Mouse (Mus musculus) CD4-positive helper T cell, adult 2 months (primary cell): ENCODE results near the gene Atp6v1d.
A peak's percentile ranks its signal among the peaks of the same experiment; 100 is the strongest.

Experiments
- DNase-seq: peaks from one replicate; pipeline ENCODE4 v3.0.0-alpha.2; 2012; ENCODE audit warnings: low read depth, missing footprints, low spot score

Gene Atp6v1d

GRCm38 (mm10) chr12:78861496-78862253 is at the start of gene Atp6v1d, which contains the start of gene Eif2s1:
Atp6v1d (minus strand) TSS chr12:78861638.
Eif2s1 (plus strand) TSS chr12:78861819.
- peak; percentile 99 for DNase-seq

- DNase-seq: no peak
Observed at GRCm38 (mm10) chr12:78910684-78911461, 49.4 kb upstream of the Atp6v1d start.

- DNase-seq: no peak
Observed at GRCm38 (mm10) chr12:78908081-78908605, 46.7 kb upstream of the Atp6v1d start.

GRCm38 (mm10) chr12:78906707-78907162 is 45.3 kb upstream of the Atp6v1d start, which contains the start of gene Plek2:
Plek2 (minus strand) TSS chr12:78906964.
- DNase-seq: peak; percentile 53

GRCm38 (mm10) chr12:78904499-78904898 is 43.1 kb upstream of the Atp6v1d start:
- DNase-seq: no peak

- no peak for DNase-seq
Observed at GRCm38 (mm10) chr12:78903313-78903712, 41.9 kb upstream of the Atp6v1d start.

GRCm38 (mm10) chr12:78901467-78901866 is 40.0 kb upstream of the Atp6v1d start:
- no peak for DNase-seq

- no peak for DNase-seq
Observed at GRCm38 (mm10) chr12:78897861-78898260, 36.4 kb upstream of the Atp6v1d start.

- no peak for DNase-seq
Observed at GRCm38 (mm10) chr12:78891149-78891548, 29.7 kb upstream of the Atp6v1d start.

- no peak for DNase-seq
Observed at GRCm38 (mm10) chr12:78890062-78890461, 28.6 kb upstream of the Atp6v1d start.

GRCm38 (mm10) chr12:78874581-78874980 is 13.1 kb upstream of the Atp6v1d start:
- DNase-seq: no peak

GRCm38 (mm10) chr12:78868115-78868514 is 6.7 kb upstream of the Atp6v1d start:
- DNase-seq: no peak

GRCm38 (mm10) chr12:78865434-78865833 is 4.0 kb upstream of the Atp6v1d start:
- DNase-seq: peak; percentile 20

GRCm38 (mm10) chr12:78862254-78862730 is 854 bp upstream of the Atp6v1d start:
- no peak for DNase-seq

GRCm38 (mm10) chr12:78860921-78861495 is 430 bp downstream of the Atp6v1d start:
- DNase-seq: peak; percentile 64

GRCm38 (mm10) chr12:78848246-78848645 is 13.2 kb downstream of the Atp6v1d start:
- DNase-seq: no peak

- DNase-seq: no peak
Observed at GRCm38 (mm10) chr12:78842429-78842828, 19.0 kb downstream of the Atp6v1d start.

GRCm38 (mm10) chr12:78839906-78840305 is 21.5 kb downstream of the Atp6v1d start:
- no peak for DNase-seq

- DNase-seq: no peak
Observed at GRCm38 (mm10) chr12:78834496-78834895, 26.9 kb downstream of the Atp6v1d start.

- no peak for DNase-seq
Observed at GRCm38 (mm10) chr12:78814437-78814836, 47.0 kb downstream of the Atp6v1d start.

- DNase-seq: no peak
Observed at GRCm38 (mm10) chr12:78801836-78802235, 59.6 kb downstream of the Atp6v1d start.

GRCm38 (mm10) chr12:78800036-78800435 is 61.4 kb downstream of the Atp6v1d start:
- DNase-seq: no peak
